ENCODE assay signal across 8 mouse cellular contexts in the genomic region with DNA sequence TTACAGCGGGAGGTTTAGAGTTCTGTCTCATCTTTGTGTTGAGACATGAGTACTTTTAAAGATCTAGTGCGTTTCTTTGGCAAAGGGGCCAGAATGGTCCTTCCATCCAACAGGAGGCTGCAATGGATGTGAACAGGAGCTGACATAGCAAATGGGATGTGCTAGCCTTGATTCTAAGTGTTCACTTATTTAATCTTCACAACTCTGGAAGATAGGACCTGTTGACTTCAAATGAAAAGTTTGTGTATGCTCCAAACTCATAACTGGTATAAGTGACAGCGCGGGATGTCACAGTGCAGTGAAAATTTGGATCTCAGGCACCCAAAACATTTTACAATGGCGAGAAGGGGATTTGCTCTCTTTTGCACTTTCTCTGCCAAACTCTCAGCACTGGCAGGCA. TPM values are rescaled to one million over a fixed set of nuclear protein-coding genes. Genes with fewer than 3 reads are reported as not detected.
A peak's percentile ranks its signal among the peaks of the same experiment; 100 is the strongest.
DNase-seq lines count a peak whose midpoint lies in the region; ATAC-seq lines count a peak whose summit lies in the region.

No protein-coding gene starts in this region.

- no peak overlapping the region for H3K9ac ChIP-seq in heart, embryonic 15.5 days
- H3K9ac ChIP-seq in hindbrain, embryonic 13.5 days: peak overlapping the region; percentile 66; the same call in 1 of the 2 replicates
- H3K9ac ChIP-seq in midbrain, embryonic 14.5 days (replicated peaks; ENCODE audit: low read length): no peak overlapping the region

- H3K4me1 ChIP-seq in heart, embryonic 15.5 days (replicated peaks): peaks cover 35% of the 10 kb centered on the region
- peaks cover 39% of the 10 kb centered on the region for H3K4me1 ChIP-seq in embryonic facial prominence, embryonic 10.5 days
- peaks cover 41% of the 10 kb centered on the region for H3K4me1 ChIP-seq in hindbrain, embryonic 13.5 days (replicated peaks)
- H3K4me1 ChIP-seq in midbrain, embryonic 14.5 days (ENCODE audit: control insufficient read depth, insufficient read depth, low read length): peaks cover 23% of the 10 kb centered on the region

- no peaks in the 10 kb centered on the region for H3K9me3 ChIP-seq in heart, embryonic 15.5 days (replicated peaks)
- no peaks in the 10 kb centered on the region for H3K9me3 ChIP-seq in embryonic facial prominence, embryonic 10.5 days
- no peaks in the 10 kb centered on the region for H3K9me3 ChIP-seq in hindbrain, embryonic 13.5 days
- no peaks in the 10 kb centered on the region for H3K9me3 ChIP-seq in midbrain, embryonic 14.5 days (ENCODE audit: control insufficient read depth, low read length)

- peak overlapping the region; percentile 94 for H3K4me2 ChIP-seq in heart, embryonic 15.5 days
- H3K4me2 ChIP-seq in hindbrain, embryonic 13.5 days: peak overlapping the region; percentile 97
- H3K4me2 ChIP-seq in midbrain, embryonic 14.5 days (ENCODE audit: low read length): peak overlapping the region; percentile 90

- no peak for DNase-seq in heart, postnatal 4 days
- DNase-seq in embryonic facial prominence, embryonic 10.5 days (ENCODE audit: low spot score): no peak
- DNase-seq in midbrain, embryonic 14.5 days: peak; percentile 10
- no peak for DNase-seq in adrenal gland, adult (ENCODE audit: inconsistent age in 2 of 2, low spot score in 1 of 2)
- DNase-seq in ovary, postnatal 14 days (ENCODE audit: low spot score): no peak

- no peak for ATAC-seq in heart, embryonic 15.5 days (replicated peaks; ENCODE audit: insufficient number of reproducible peaks, insufficient read depth, low FRiP score, low read depth)
- no peak for ATAC-seq in hindbrain, embryonic 13.5 days (ENCODE audit: low FRiP score)
- ATAC-seq in midbrain, embryonic 14.5 days (ENCODE audit: low FRiP score, low TSS enrichment): no peak
- no peak for ATAC-seq in CD4-positive, CD25-positive, alpha-beta regulatory T cell, adult 4 months

- peaks cover 28% of the 10 kb centered on the region for H3K27me3 ChIP-seq in heart, embryonic 15.5 days
- H3K27me3 ChIP-seq in embryonic facial prominence, embryonic 10.5 days (replicated peaks; ENCODE audit: low read depth, poor library complexity, severe bottlenecking): peaks cover 41% of the 10 kb centered on the region
- peaks cover 38% of the 10 kb centered on the region for H3K27me3 ChIP-seq in hindbrain, embryonic 13.5 days
- H3K27me3 ChIP-seq in midbrain, embryonic 14.5 days (ENCODE audit: control insufficient read depth, insufficient read depth, low read length): peaks cover 27% of the 10 kb centered on the region

- H3K36me3 ChIP-seq in heart, embryonic 15.5 days: no peaks in the 10 kb centered on the region
- H3K36me3 ChIP-seq in embryonic facial prominence, embryonic 10.5 days (replicated peaks): no peaks in the 10 kb centered on the region
- no peaks in the 10 kb centered on the region for H3K36me3 ChIP-seq in hindbrain, embryonic 13.5 days
- H3K36me3 ChIP-seq in midbrain, embryonic 14.5 days (ENCODE audit: control insufficient read depth, insufficient read depth, low read length): no peaks in the 10 kb centered on the region

- no peak overlapping the region for H3K27ac ChIP-seq in heart, embryonic 15.5 days
- peak overlapping the region; percentile 76 for H3K27ac ChIP-seq in embryonic facial prominence, embryonic 10.5 days (replicated peaks)
- no peak overlapping the region for H3K27ac ChIP-seq in hindbrain, embryonic 13.5 days
- no peak overlapping the region for H3K27ac ChIP-seq in midbrain, embryonic 14.5 days (replicated peaks; ENCODE audit: low read depth, low read length)

- H3K4me3 ChIP-seq in heart, embryonic 15.5 days: peak overlapping the region; percentile 54
- peak overlapping the region; percentile 66 for H3K4me3 ChIP-seq in embryonic facial prominence, embryonic 10.5 days
- H3K4me3 ChIP-seq in hindbrain, embryonic 13.5 days: peak overlapping the region; percentile 50
- peak overlapping the region; percentile 50 for H3K4me3 ChIP-seq in midbrain, embryonic 14.5 days (replicated peaks; ENCODE audit: low read depth, low read length)

- WGBS in heart, embryonic 15.5 days: 26% methylated on average over 5 of the region's 5 CpGs
- 24% methylated on average over 5 of the region's 5 CpGs for WGBS in embryonic facial prominence, embryonic 10.5 days
- 25% methylated on average over 5 of the region's 5 CpGs for WGBS in hindbrain, embryonic 13.5 days
- 25% methylated on average over 5 of the region's 5 CpGs for WGBS in midbrain, embryonic 14.5 days

RNA-seq across cellular contexts. Expression of gene Dkk2, which starts 1.4 kb away (rescaled TPM):
- polyA plus RNA-seq in heart, embryonic 15.5 days (2015; fragmentation: Nextera tagmentation; extraction: Ambion mirVana): 1.5 and 4.2 TPM in 2 replicates
- under 1 TPM; 0.45 to 0.81 TPM for total RNA-seq in heart, postnatal 4 days (2021)
- polyA plus RNA-seq in embryonic facial prominence, embryonic 10.5 days (2016; fragmentation: Nextera tagmentation; extraction: Ambion mirVana): 5.7 and 12.1 TPM in 2 replicates
- polyA plus RNA-seq in hindbrain, embryonic 13.5 days (2015; fragmentation: Nextera tagmentation; extraction: Ambion mirVana): 2.4 and 5.7 TPM in 2 replicates
- 0.63 and 1.2 TPM in 2 replicates for polyA plus RNA-seq in midbrain, embryonic 14.5 days (2014; fragmentation: Nextera tagmentation; extraction: Ambion mirVana)
- under 1 TPM in 1 of 2 experiments, not detected in 1; 0.08 TPM for polyA plus RNA-seq in CD4-positive, CD25-positive, alpha-beta regulatory T cell, adult 4 months (2017; shearing (Covaris generic))
